Comparison of ENCODE assay signal across 15 mouse cellular contexts in the genomic region with DNA sequence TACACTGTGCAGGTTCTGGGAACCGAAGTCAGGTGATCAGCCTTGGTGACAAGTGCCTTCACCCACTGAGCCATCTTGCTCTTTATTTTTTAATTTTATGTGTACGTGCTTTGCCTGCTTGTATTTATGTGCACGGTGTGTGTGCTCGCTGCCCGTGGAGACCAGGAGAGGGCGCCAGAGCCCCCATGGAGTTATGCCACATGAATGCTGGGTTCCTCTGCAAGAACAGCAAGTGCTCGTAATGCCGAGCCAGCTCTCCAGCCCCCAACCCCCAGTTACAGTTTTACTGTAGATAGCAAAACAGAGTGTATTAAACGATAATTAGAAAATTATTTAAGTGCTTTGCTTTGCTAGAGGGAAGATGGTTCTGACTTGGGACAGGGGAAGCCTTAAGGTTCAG. TPM values are rescaled to one million over a fixed set of nuclear protein-coding genes. Genes with fewer than 3 reads are reported as not detected.
DNase-seq lines count a peak whose midpoint lies in the region; ATAC-seq and TF ChIP-seq lines count a peak whose summit lies in the region.
"Had no signal": no experiment of that assay in that cellular context is flagged by ENCODE, and none has a peak within 500 bp of the region (broad histone marks: within the 10 kb centered on the region; RNA-seq: fewer than 3 reads in every experiment).

No protein-coding gene starts in this region.

- H3K9ac ChIP-seq in forebrain, postnatal 0 days: no peak overlapping the region
- no peak overlapping the region for H3K9ac ChIP-seq in forebrain, embryonic 15.5 days (replicated peaks)
- no peak overlapping the region for H3K9ac ChIP-seq in liver, adult 2 months (ENCODE audit: low read depth, low read length)
- H3K9ac ChIP-seq in liver, embryonic 11.5 days (ENCODE audit: low read depth, low read length): no peak overlapping the region
- H3K9ac ChIP-seq: heart, embryonic 12.5 days; neural tube, embryonic 13.5 days had no signal

- no peak overlapping the region for H3K27ac ChIP-seq in forebrain, postnatal 0 days (ENCODE audit: low read depth, low read length)
- H3K27ac ChIP-seq in forebrain, embryonic 15.5 days (replicated peaks): no peak overlapping the region
- no peak overlapping the region for H3K27ac ChIP-seq in liver, adult 2 months (replicated peaks; ENCODE audit: insufficient read depth, low read depth, low read length)
- no peak overlapping the region for H3K27ac ChIP-seq in liver, embryonic 11.5 days (ENCODE audit: low read depth, low read length)
- H3K27ac ChIP-seq: forebrain, embryonic 10.5 days; neural tube, embryonic 13.5 days had no signal

- no peaks in the 10 kb centered on the region for H3K27me3 ChIP-seq in forebrain, postnatal 0 days (ENCODE audit: insufficient read depth, low read length)
- no peaks in the 10 kb centered on the region for H3K27me3 ChIP-seq in forebrain, embryonic 15.5 days
- no peaks in the 10 kb centered on the region for H3K27me3 ChIP-seq in liver, adult 2 months (ENCODE audit: control insufficient read depth, insufficient read depth, low read length)
- no peaks in the 10 kb centered on the region for H3K27me3 ChIP-seq in liver, embryonic 11.5 days (replicated peaks; ENCODE audit: control insufficient read depth, insufficient read depth, low read length)
- no peaks in the 10 kb centered on the region for H3K27me3 ChIP-seq in G1E (ENCODE audit: insufficient read depth, low read length)
- H3K27me3 ChIP-seq: heart, embryonic 12.5 days; megakaryocyte, embryonic 14.5 days; neural tube, embryonic 13.5 days had no signal

- no peaks in the 10 kb centered on the region for H3K79me2 ChIP-seq in liver, adult 2 months (ENCODE audit: control insufficient read depth, insufficient read depth, low read length)

- no peak for DNase-seq in forebrain, postnatal 0 days
- no peak for DNase-seq in liver, adult 2 months (ENCODE audit: extremely low read depth, low read depth, low spot score)
- DNase-seq in liver, embryonic 11.5 days (ENCODE audit: low spot score): no peak
- no peak for DNase-seq in G1E (ENCODE audit: low spot score)
- DNase-seq in left cerebral cortex, adult 9 months (ENCODE audit: low spot score in 2 of 2): no peak
- DNase-seq in adrenal gland, postnatal 10 days: no peak

- H3K4me3 ChIP-seq in forebrain, postnatal 0 days (ENCODE audit: low read depth, low read length): no peak overlapping the region
- no peak overlapping the region for H3K4me3 ChIP-seq in forebrain, embryonic 15.5 days
- H3K4me3 ChIP-seq in liver, adult 2 months (ENCODE audit: insufficient read depth, low read depth, low read length): no peak overlapping the region
- H3K4me3 ChIP-seq in liver, embryonic 11.5 days (ENCODE audit: low read depth, low read length): no peak overlapping the region
- H3K4me3 ChIP-seq in G1E (ENCODE audit: low read depth, low read length): no peak overlapping the region
- H3K4me3 ChIP-seq: forebrain, embryonic 10.5 days; heart, embryonic 12.5 days; megakaryocyte, embryonic 14.5 days; neural tube, embryonic 13.5 days had no signal

- no peaks in the 10 kb centered on the region for H3K4me1 ChIP-seq in forebrain, postnatal 0 days (ENCODE audit: insufficient read depth)
- H3K4me1 ChIP-seq in forebrain, embryonic 15.5 days: no peaks in the 10 kb centered on the region
- no peaks in the 10 kb centered on the region for H3K4me1 ChIP-seq in liver, adult 2 months (ENCODE audit: control insufficient read depth, insufficient read depth, low read length)
- no peaks in the 10 kb centered on the region for H3K4me1 ChIP-seq in liver, embryonic 11.5 days (replicated peaks; ENCODE audit: control insufficient read depth, insufficient read depth, low read length)
- H3K4me1 ChIP-seq in G1E (ENCODE audit: insufficient read depth, low read depth, low read length): no peaks in the 10 kb centered on the region
- H3K4me1 ChIP-seq: forebrain, embryonic 10.5 days; heart, embryonic 12.5 days; neural tube, embryonic 13.5 days had no signal

- no peak overlapping the region for H3K4me2 ChIP-seq in forebrain, postnatal 0 days (ENCODE audit: low read depth)
- no peak overlapping the region for H3K4me2 ChIP-seq in forebrain, embryonic 15.5 days (replicated peaks)
- H3K4me2 ChIP-seq in liver, embryonic 11.5 days: no peak overlapping the region
- H3K4me2 ChIP-seq: heart, embryonic 12.5 days; neural tube, embryonic 13.5 days had no signal

- no peak for TF ChIP-seq POLR2A in liver, adult 2 months (IDR thresholded peaks at IDR 0.05; ENCODE audit: extremely low read depth, insufficient read depth, low read length)

- no peaks in the 10 kb centered on the region for H3K9me3 ChIP-seq in forebrain, postnatal 0 days (ENCODE audit: low read length)
- H3K9me3 ChIP-seq in forebrain, embryonic 15.5 days: no peaks in the 10 kb centered on the region
- H3K9me3 ChIP-seq in liver, embryonic 11.5 days (ENCODE audit: control insufficient read depth, low read length): no peaks in the 10 kb centered on the region
- no peaks in the 10 kb centered on the region for H3K9me3 ChIP-seq in G1E (replicated peaks)
- H3K9me3 ChIP-seq: forebrain, embryonic 10.5 days; heart, embryonic 12.5 days; megakaryocyte, embryonic 14.5 days; neural tube, embryonic 13.5 days had no signal

- ATAC-seq in forebrain, postnatal 0 days: no peak
- no peak for ATAC-seq in forebrain, embryonic 15.5 days (replicated peaks)
- no peak for ATAC-seq in liver, embryonic 11.5 days (replicated peaks; ENCODE audit: low FRiP score)
- ATAC-seq in G1E (ENCODE audit: extremely low read depth, insufficient number of reproducible peaks, low FRiP score, poor library complexity, severe bottlenecking): no peak
- peak; percentile 44; the same call in 1 of the 2 replicates for ATAC-seq in megakaryocyte progenitor cell, adult 5-6 weeks (replicated peaks; ENCODE audit: poor library complexity)

- peak; percentile 39 for TF ChIP-seq CTCF in forebrain, postnatal 0 days (IDR thresholded peaks at IDR 0.05; ENCODE audit: low read depth)
- peak; percentile 45 for TF ChIP-seq CTCF in liver, adult 2 months (IDR thresholded peaks at IDR 0.05; ENCODE audit: low read depth, low read length)
- peak; percentile 27; the same call in 1 of the 2 replicates for TF ChIP-seq CTCF in G1E (IDR thresholded peaks at IDR 0.05; ENCODE audit: low read depth, low read length)

- H3K36me3 ChIP-seq in forebrain, postnatal 0 days (ENCODE audit: insufficient read depth): peaks cover 10% of the 10 kb centered on the region
- H3K36me3 ChIP-seq in forebrain, embryonic 15.5 days: peaks cover 7% of the 10 kb centered on the region; the same call in 1 of the 2 replicates
- no peaks in the 10 kb centered on the region for H3K36me3 ChIP-seq in liver, adult 2 months (ENCODE audit: control insufficient read depth, insufficient read depth, low read length)
- H3K36me3 ChIP-seq in liver, embryonic 11.5 days (ENCODE audit: control insufficient read depth, insufficient read depth, low read length): no peaks in the 10 kb centered on the region
- H3K36me3 ChIP-seq in G1E (replicated peaks): peaks cover 96% of the 10 kb centered on the region

- WGBS in forebrain, postnatal 0 days: 77% methylated on average over 9 of the region's 9 CpGs
- WGBS in forebrain, embryonic 15.5 days: 81% methylated on average over 9 of the region's 9 CpGs
- WGBS in liver, adult 2 months: 82% methylated on average over 9 of the region's 9 CpGs
- WGBS in liver, embryonic 11.5 days: 80% methylated on average over 9 of the region's 9 CpGs

RNA-seq across cellular contexts. Expression of gene Rpusd3, which starts 12.5 kb away (rescaled TPM):
- total RNA-seq in forebrain, postnatal 0 days (2014; rRNA removed): 20.5 and 23.5 TPM in 2 replicates
- polyA plus RNA-seq in forebrain, postnatal 0 days (2015; fragmentation: Nextera tagmentation; extraction: Ambion mirVana): 16.9 and 20.4 TPM in 2 replicates
- 14.8 and 23.3 TPM in 2 replicates for polyA plus RNA-seq in forebrain, embryonic 15.5 days (2015; fragmentation: Nextera tagmentation; extraction: Ambion mirVana)
- total RNA-seq in liver, adult 2 months (2014; rRNA removed): 14.2 and 17.2 TPM in 2 replicates
- polyA plus RNA-seq in liver, adult 2 months (2012; rRNA removed): 106 and 118 TPM in 2 replicates
- polyA plus RNA-seq in liver, embryonic 11.5 days (2014; fragmentation: Nextera tagmentation; extraction: Ambion mirVana): 27.4 and 32.1 TPM in 2 replicates
- total RNA-seq in G1E (2014; fragmentation: Nextera tagmentation) (8.7 and 20.2 TPM in 2 replicates), G1E (2017) (7.7 and 8.5 TPM in 2 replicates)
- 113 TPM in 2 replicates for polyA plus RNA-seq in G1E (2012)
- total RNA-seq in megakaryocyte progenitor cell, adult 5-6 weeks (2015): 3.5 and 5.7 TPM in 2 replicates
- total RNA-seq in megakaryocyte progenitor cell, adult 5-6 weeks (2017): 9.2 and 11.8 TPM in 2 replicates
- 10 to 100 TPM; 16.4 to 24.4 TPM for total RNA-seq in adrenal gland, postnatal 10 days (2021)

RNA-seq across cellular contexts. Expression of gene Ttll3, which starts 17.6 kb away (rescaled TPM):
- total RNA-seq in forebrain, postnatal 0 days (2014; rRNA removed): 12.9 and 14.0 TPM in 2 replicates
- polyA plus RNA-seq in forebrain, postnatal 0 days (2015; fragmentation: Nextera tagmentation; extraction: Ambion mirVana): 4.7 and 8.9 TPM in 2 replicates
- polyA plus RNA-seq in forebrain, embryonic 15.5 days (2015; fragmentation: Nextera tagmentation; extraction: Ambion mirVana): 7.6 and 8.1 TPM in 2 replicates
- total RNA-seq in liver, adult 2 months (2014; rRNA removed): 0.65 and 1.5 TPM in 2 replicates
- polyA plus RNA-seq in liver, adult 2 months (2012; rRNA removed): 1.7 TPM in 2 replicates
- 1.6 and 2.4 TPM in 2 replicates for polyA plus RNA-seq in liver, embryonic 11.5 days (2014; fragmentation: Nextera tagmentation; extraction: Ambion mirVana)
- total RNA-seq in G1E (2014; fragmentation: Nextera tagmentation) (43.3 and 47.6 TPM in 2 replicates), G1E (2017) (20.5 and 22.7 TPM in 2 replicates)
- polyA plus RNA-seq in G1E (2012): 10.2 and 15.1 TPM in 2 replicates
- 2.5 and 4.3 TPM in 2 replicates for total RNA-seq in megakaryocyte progenitor cell, adult 5-6 weeks (2015)
- total RNA-seq in megakaryocyte progenitor cell, adult 5-6 weeks (2017): 2.0 and 2.9 TPM in 2 replicates
- 1 to 10 TPM; 1.8 to 4.3 TPM for total RNA-seq in adrenal gland, postnatal 10 days (2021)

RNA-seq across cellular contexts. Expression of gene Arpc4, which starts 28.8 kb away (rescaled TPM):
- 219 and 226 TPM in 2 replicates for total RNA-seq in forebrain, postnatal 0 days (2014; rRNA removed)
- 564 and 565 TPM in 2 replicates for polyA plus RNA-seq in forebrain, postnatal 0 days (2015; fragmentation: Nextera tagmentation; extraction: Ambion mirVana)
- polyA plus RNA-seq in forebrain, embryonic 15.5 days (2015; fragmentation: Nextera tagmentation; extraction: Ambion mirVana): 390 and 428 TPM in 2 replicates
- total RNA-seq in liver, adult 2 months (2014; rRNA removed): 36.0 and 41.8 TPM in 2 replicates
- 31.5 and 36.4 TPM in 2 replicates for polyA plus RNA-seq in liver, adult 2 months (2012; rRNA removed)
- polyA plus RNA-seq in liver, embryonic 11.5 days (2014; fragmentation: Nextera tagmentation; extraction: Ambion mirVana): 239 and 241 TPM in 2 replicates
- 69.7 and 96.4 TPM in 2 replicates for total RNA-seq in G1E (2014; fragmentation: Nextera tagmentation)
- total RNA-seq in G1E (2017): 263 and 271 TPM in 2 replicates
- polyA plus RNA-seq in G1E (2012): 247 and 264 TPM in 2 replicates
- total RNA-seq in megakaryocyte progenitor cell, adult 5-6 weeks (2015): 171 and 208 TPM in 2 replicates
- 306 and 331 TPM in 2 replicates for total RNA-seq in megakaryocyte progenitor cell, adult 5-6 weeks (2017)
- 100 to 1,000 TPM; 181 to 183 TPM for total RNA-seq in adrenal gland, postnatal 10 days (2021)

RNA-seq across cellular contexts. Expression of gene Cidec, which starts 28.9 kb away (rescaled TPM):
- not detected in 2 replicates for total RNA-seq in forebrain, postnatal 0 days (2014; rRNA removed)
- polyA plus RNA-seq in forebrain, postnatal 0 days (2015; fragmentation: Nextera tagmentation; extraction: Ambion mirVana): not detected in 2 replicates
- polyA plus RNA-seq in forebrain, embryonic 15.5 days (2015; fragmentation: Nextera tagmentation; extraction: Ambion mirVana): not detected in 2 replicates
- 0.92 and 1.5 TPM in 2 replicates for total RNA-seq in liver, adult 2 months (2014; rRNA removed)
- 1.1 and 1.5 TPM in 2 replicates for polyA plus RNA-seq in liver, adult 2 months (2012; rRNA removed)
- 0.26 TPM in 1 of 2 replicates, not detected in the other for polyA plus RNA-seq in liver, embryonic 11.5 days (2014; fragmentation: Nextera tagmentation; extraction: Ambion mirVana)
- not detected in 2 replicates for total RNA-seq in G1E (2014; fragmentation: Nextera tagmentation)
- total RNA-seq in G1E (2017): 0.06 and 0.27 TPM in 2 replicates
- not detected in 2 replicates for polyA plus RNA-seq in G1E (2012)
- not detected in 2 replicates for total RNA-seq in megakaryocyte progenitor cell, adult 5-6 weeks (2015)
- total RNA-seq in megakaryocyte progenitor cell, adult 5-6 weeks (2017): not detected in 2 replicates
- 100 to 1,000 TPM; 397 to 418 TPM for total RNA-seq in adrenal gland, postnatal 10 days (2021)
- total RNA-seq: common myeloid progenitor, adult 5-6 weeks had no signal
- polyA plus RNA-seq: forebrain, embryonic 10.5 days; heart, embryonic 12.5 days; kidney, embryonic 14.5 days; limb, embryonic 11.5 days; neural tube, embryonic 13.5 days had no signal

RNA-seq across cellular contexts. Expression of gene Tada3, which starts 29.0 kb away (rescaled TPM):
- 28.5 and 34.7 TPM in 2 replicates for total RNA-seq in forebrain, postnatal 0 days (2014; rRNA removed)
- polyA plus RNA-seq in forebrain, postnatal 0 days (2015; fragmentation: Nextera tagmentation; extraction: Ambion mirVana): 69.1 and 84.4 TPM in 2 replicates
- polyA plus RNA-seq in forebrain, embryonic 15.5 days (2015; fragmentation: Nextera tagmentation; extraction: Ambion mirVana): 79.4 and 82.2 TPM in 2 replicates
- 5.2 and 6.6 TPM in 2 replicates for total RNA-seq in liver, adult 2 months (2014; rRNA removed)
- 8.4 and 10.4 TPM in 2 replicates for polyA plus RNA-seq in liver, adult 2 months (2012; rRNA removed)
- polyA plus RNA-seq in liver, embryonic 11.5 days (2014; fragmentation: Nextera tagmentation; extraction: Ambion mirVana): 43.8 and 49.7 TPM in 2 replicates
- total RNA-seq in G1E (2014; fragmentation: Nextera tagmentation): 33.2 and 35.2 TPM in 2 replicates
- 15.7 and 18.2 TPM in 2 replicates for total RNA-seq in G1E (2017)
- 65.3 and 88.5 TPM in 2 replicates for polyA plus RNA-seq in G1E (2012)
- 23.0 and 24.5 TPM in 2 replicates for total RNA-seq in megakaryocyte progenitor cell, adult 5-6 weeks (2015)
- total RNA-seq in megakaryocyte progenitor cell, adult 5-6 weeks (2017): 11.9 and 13.9 TPM in 2 replicates
- total RNA-seq in adrenal gland, postnatal 10 days (2021): 10 to 100 TPM; 30.5 to 37.1 TPM
